Mouse (Mus musculus): ENCODE results near the gene Hmgn2. TPM values are rescaled to one million over a fixed set of nuclear protein-coding genes. Genes with fewer than 3 reads are reported as not detected.

Hmgn2 gene
- polyA plus RNA-seq, 1 experiment from 2014 or later = 1,753 TPM

GRCm38 (mm10) chr4:133940386-133941260, 27.8 kb downstream of the Hmgn2 start:
- Histone ChIP-seq H3K4me3 (replicated peaks; ENCODE audit: low read length) (no peak overlapping the region), H3K4me1 (ENCODE audit: control insufficient read depth, insufficient read depth, low read length) (0 out of 2 replicates have a peak, but pooled peaks cover 5% of the 10 kb centered on the region), H3K4me2 (ENCODE audit: low read depth, low read length) (no peak overlapping the region), H3K36me3 (ENCODE audit: control insufficient read depth, insufficient read depth, low read length) (no peaks in the 10 kb centered on the region), H3K27me3 (ENCODE audit: control insufficient read depth, insufficient read depth, low read length) (no peaks in the 10 kb centered on the region), H3K9ac (ENCODE audit: low read length) (no peak overlapping the region), H3K27ac (ENCODE audit: low read length) (no peak overlapping the region), H3K9me3 (replicated peaks; ENCODE audit: control insufficient read depth, low read length) (no peaks in the 10 kb centered on the region)
- no peak for ATAC-seq (ENCODE audit: insufficient read depth, low FRiP score)
- 77% methylated on average over 13 of the region's 13 CpGs for WGBS

- Histone ChIP-seq H3K4me1 (ENCODE audit: control insufficient read depth, insufficient read depth, low read length) (0 out of 2 replicates have a peak, but pooled peaks cover 5% of the 10 kb centered on the region), H3K9ac (ENCODE audit: low read length) (no peak overlapping the region), H3K4me2 (ENCODE audit: low read depth, low read length) (no peak overlapping the region), H3K27ac (ENCODE audit: low read length) (no peak overlapping the region), H3K27me3 (ENCODE audit: control insufficient read depth, insufficient read depth, low read length) (no peaks in the 10 kb centered on the region), H3K9me3 (replicated peaks; ENCODE audit: control insufficient read depth, low read length) (no peaks in the 10 kb centered on the region), H3K4me3 (replicated peaks; ENCODE audit: low read length) (no peak overlapping the region), H3K36me3 (ENCODE audit: control insufficient read depth, insufficient read depth, low read length) (no peaks in the 10 kb centered on the region)
- ATAC-seq (ENCODE audit: insufficient read depth, low FRiP score) = no peak
- 62% methylated on average over 2 of the region's 2 CpGs for WGBS
These were observed 30.4 kb downstream of the Hmgn2 start for GRCm38 (mm10) chr4:133938077-133938476.

GRCm38 (mm10) chr4:133931785-133932184, 36.7 kb downstream of the Hmgn2 start:
- Histone ChIP-seq H3K4me1 (ENCODE audit: control insufficient read depth, insufficient read depth, low read length) (no peaks in the 10 kb centered on the region), H3K4me3 (replicated peaks; ENCODE audit: low read length) (no peak overlapping the region), H3K36me3 (ENCODE audit: control insufficient read depth, insufficient read depth, low read length) (no peaks in the 10 kb centered on the region), H3K27me3 (ENCODE audit: control insufficient read depth, insufficient read depth, low read length) (no peaks in the 10 kb centered on the region), H3K9ac (ENCODE audit: low read length) (no peak overlapping the region), H3K4me2 (ENCODE audit: low read depth, low read length) (no peak overlapping the region), H3K9me3 (replicated peaks; ENCODE audit: control insufficient read depth, low read length) (no peaks in the 10 kb centered on the region), H3K27ac (ENCODE audit: low read length) (no peak overlapping the region)
- WGBS = 70% methylated on average over 3 of the region's 3 CpGs
- ATAC-seq (ENCODE audit: insufficient read depth, low FRiP score) = no peak

- no peak for ATAC-seq (ENCODE audit: insufficient read depth, low FRiP score)
- H3K9me3 ChIP-seq (replicated peaks; ENCODE audit: control insufficient read depth, low read length) = no peaks in the 10 kb centered on the region
- WGBS = 18% methylated on average over 10 of the region's 10 CpGs
- no peak overlapping the region for H3K4me2 ChIP-seq (ENCODE audit: low read depth, low read length)
- no peaks in the 10 kb centered on the region for H3K27me3 ChIP-seq (ENCODE audit: control insufficient read depth, insufficient read depth, low read length)
- H3K4me3 ChIP-seq (replicated peaks; ENCODE audit: low read length) = no peak overlapping the region
- H3K36me3 ChIP-seq (ENCODE audit: control insufficient read depth, insufficient read depth, low read length) = no peaks in the 10 kb centered on the region
- H3K4me1 ChIP-seq (ENCODE audit: control insufficient read depth, insufficient read depth, low read length) = no peaks in the 10 kb centered on the region
- H3K27ac ChIP-seq (ENCODE audit: low read length) = no peak overlapping the region
- no peak overlapping the region for H3K9ac ChIP-seq (ENCODE audit: low read length)
These were observed 37.1 kb downstream of the Hmgn2 start for GRCm38 (mm10) chr4:133931349-133931748.

GRCm38 (mm10) chr4:133929278-133929670, 39.2 kb downstream of the Hmgn2 start:
- no peaks in the 10 kb centered on the region for H3K9me3 ChIP-seq (replicated peaks; ENCODE audit: control insufficient read depth, low read length)
- H3K36me3 ChIP-seq (ENCODE audit: control insufficient read depth, insufficient read depth, low read length) = no peaks in the 10 kb centered on the region
- no peaks in the 10 kb centered on the region for H3K4me1 ChIP-seq (ENCODE audit: control insufficient read depth, insufficient read depth, low read length)
- 13% methylated on average over 7 of the region's 7 CpGs for WGBS
- H3K27me3 ChIP-seq (ENCODE audit: control insufficient read depth, insufficient read depth, low read length) = no peaks in the 10 kb centered on the region
- 0 out of 2 replicates have a peak overlapping the region, but pooled peaks have one; percentile 1 for H3K27ac ChIP-seq (ENCODE audit: low read length)
- no peak for ATAC-seq (ENCODE audit: insufficient read depth, low FRiP score)
- H3K9ac ChIP-seq (ENCODE audit: low read length) = no peak overlapping the region
- peak overlapping the region; percentile 22 for H3K4me2 ChIP-seq (ENCODE audit: low read depth, low read length)
- no peak overlapping the region for H3K4me3 ChIP-seq (replicated peaks; ENCODE audit: low read length)

GRCm38 (mm10) chr4:133928576-133929277, 39.7 kb downstream of the Hmgn2 start:
- peak overlapping the region; percentile 22 for H3K4me2 ChIP-seq (ENCODE audit: low read depth, low read length)
- no peak overlapping the region for H3K4me3 ChIP-seq (replicated peaks; ENCODE audit: low read length)
- no peaks in the 10 kb centered on the region for H3K9me3 ChIP-seq (replicated peaks; ENCODE audit: control insufficient read depth, low read length)
- H3K36me3 ChIP-seq (ENCODE audit: control insufficient read depth, insufficient read depth, low read length) = no peaks in the 10 kb centered on the region
- H3K27ac ChIP-seq (ENCODE audit: low read length) = 0 out of 2 replicates have a peak overlapping the region, but pooled peaks have one; percentile 1
- ATAC-seq (ENCODE audit: insufficient read depth, low FRiP score) = no peak
- no peaks in the 10 kb centered on the region for H3K4me1 ChIP-seq (ENCODE audit: control insufficient read depth, insufficient read depth, low read length)
- no peak overlapping the region for H3K9ac ChIP-seq (ENCODE audit: low read length)
- H3K27me3 ChIP-seq (ENCODE audit: control insufficient read depth, insufficient read depth, low read length) = no peaks in the 10 kb centered on the region
- WGBS = 35% methylated on average over 15 of the region's 15 CpGs

GRCm38 (mm10) chr4:133925204-133925603, 43.2 kb downstream of the Hmgn2 start:
- 58% methylated on average over 4 of the region's 4 CpGs for WGBS
- no peaks in the 10 kb centered on the region for H3K27me3 ChIP-seq (ENCODE audit: control insufficient read depth, insufficient read depth, low read length)

GRCm38 (mm10) chr4:133923743-133924142, 44.7 kb downstream of the Hmgn2 start:
- H3K4me1 ChIP-seq (ENCODE audit: control insufficient read depth, insufficient read depth, low read length) = no peaks in the 10 kb centered on the region
- H3K27ac ChIP-seq (ENCODE audit: low read length) = no peak overlapping the region
- H3K27me3 ChIP-seq (ENCODE audit: control insufficient read depth, insufficient read depth, low read length) = no peaks in the 10 kb centered on the region
- no peak overlapping the region for H3K9ac ChIP-seq (ENCODE audit: low read length)
- H3K4me2 ChIP-seq (ENCODE audit: low read depth, low read length) = no peak overlapping the region
- no peak overlapping the region for H3K4me3 ChIP-seq (replicated peaks; ENCODE audit: low read length)
- H3K9me3 ChIP-seq (replicated peaks; ENCODE audit: control insufficient read depth, low read length) = no peaks in the 10 kb centered on the region
- no peaks in the 10 kb centered on the region for H3K36me3 ChIP-seq (ENCODE audit: control insufficient read depth, insufficient read depth, low read length)
- WGBS = 85% methylated on average over 5 of the region's 5 CpGs
- ATAC-seq (ENCODE audit: insufficient read depth, low FRiP score) = no peak

More at GRCm38 (mm10) chr4:133925204-133925603, 43.2 kb downstream of the Hmgn2 start:
- Histone ChIP-seq H3K9ac (ENCODE audit: low read length) (no peak overlapping the region), H3K36me3 (ENCODE audit: control insufficient read depth, insufficient read depth, low read length) (no peaks in the 10 kb centered on the region), H3K4me3 (replicated peaks; ENCODE audit: low read length) (no peak overlapping the region), H3K4me1 (ENCODE audit: control insufficient read depth, insufficient read depth, low read length) (no peaks in the 10 kb centered on the region), H3K4me2 (ENCODE audit: low read depth, low read length) (no peak overlapping the region), H3K9me3 (replicated peaks; ENCODE audit: control insufficient read depth, low read length) (no peaks in the 10 kb centered on the region), H3K27ac (ENCODE audit: low read length) (no peak overlapping the region)
- ATAC-seq (ENCODE audit: insufficient read depth, low FRiP score) = no peak

Data from stomach, embryonic 16.5 days (tissue).